Mouse (Mus musculus) liver, embryonic 14.5 days (tissue): ENCODE measurements around the gene Cited4. TPM values are rescaled to one million over a fixed set of nuclear protein-coding genes. Genes with fewer than 3 reads are reported as not detected.
A peak's percentile ranks its signal among the peaks of the same experiment; 100 is the strongest.

ENCODE experiments used
- ATAC-seq: fragments of 200-750 bp; cut with Nextera tagmentation; 2 replicates; pipeline ENCODE4 v1.8.0; 2017; ENCODE audit warnings: moderate number of reproducible peaks, mild to moderate bottlenecking, moderate library complexity; ENCODE audit not compliant: insufficient read depth
- DNase-seq, 3 experiments: peaks; one replicate each; pipeline ENCODE4 v3.0.0-alpha.2; 2012 to 2013; ENCODE audit warnings: low read depth in 3 of 3, low spot score in 3 of 3
- H3K27ac ChIP-seq: fragments of 300-500 bp; sonication (generic); 2 replicates; pipeline ENCODE4 v1.5.1; 2014; ENCODE audit warnings: moderate library complexity, mild to moderate bottlenecking, control low read depth, inconsistent platforms
- H3K27me3 ChIP-seq: fragments of 300-500 bp; sonication (generic); 2 replicates; pipeline ENCODE4 v1.6.1; 2014; ENCODE audit warnings: mild to moderate bottlenecking, low read length, moderate library complexity; ENCODE audit not compliant: control insufficient read depth, insufficient read depth
- H3K36me3 ChIP-seq: fragments of 300-500 bp; sonication (generic); replicated peaks from 2 replicates; pipeline ENCODE4 v1.6.1; 2014; ENCODE audit warnings: low read depth; ENCODE audit not compliant: control insufficient read depth, insufficient read depth
- H3K4me1 ChIP-seq, 2 experiments: fragments of 200-500 bp in 1 of 2; fragments of 300-500 bp in 1 of 2; sonication (generic) in 1 of 2; replicated peaks; 2 replicates each; pipeline ENCODE4 v1.6.1; 2012 to 2014; ENCODE audit warnings: antibody characterized with exemption in 1 of 2, inconsistent platforms in 1 of 2, low read length in 1 of 2; ENCODE audit not compliant: control insufficient read depth in 2 of 2, insufficient read depth in 2 of 2
- H3K4me2 ChIP-seq: fragments of 300-500 bp; sonication (generic); 2 replicates; pipeline ENCODE4 v1.6.1; 2014; ENCODE audit warnings: low read depth, mild to moderate bottlenecking, control low read depth, moderate library complexity
- H3K4me3 ChIP-seq, 2 experiments: fragments of 200-500 bp in 1 of 2; fragments of 300-500 bp in 1 of 2; sonication (generic) in 1 of 2; 2 replicates each; pipeline ENCODE4 v1.5.1; 2012 to 2014; ENCODE audit warnings: low read depth in 2 of 2, low read length in 2 of 2, mild to moderate bottlenecking in 2 of 2, control low read depth in 1 of 2, inconsistent platforms in 1 of 2, moderate library complexity in 1 of 2; ENCODE audit not compliant: insufficient read depth in 1 of 2
- H3K9ac ChIP-seq: fragments of 300-500 bp; sonication (generic); replicated peaks from 2 replicates; pipeline ENCODE4 v1.6.1; 2014; ENCODE audit warnings: mild to moderate bottlenecking, control low read depth, moderate library complexity
- H3K9me3 ChIP-seq: fragments of 300-500 bp; sonication (generic); 2 replicates; pipeline ENCODE4 v1.6.1; 2016; ENCODE audit warnings: low read length, mixed read lengths; ENCODE audit not compliant: control insufficient read depth
- CTCF ChIP-seq: IDR thresholded peaks from 2 replicates; pipeline ENCODE4 v1.5.1; 2016; ENCODE audit warnings: antibody characterized with exemption, low read depth, control low read depth
- EP300 ChIP-seq: IDR thresholded peaks from 2 replicates; pipeline ENCODE4 v1.6.1; 2016; ENCODE audit warnings: antibody characterized with exemption, low read depth
- WGBS: fragments of 180-500 bp; shearing (Covaris S2); extraction: QIAGEN DNeasy Blood & Tissue Kit; methylation state at CpG from one replicate; pipeline ENCODE4 v1.1.7; 2014; ENCODE audit not compliant: insufficient replicate concordance; 5-methylcytosine and 5-hydroxymethylcytosine counted together
- polyA plus RNA-seq, 2 experiments: library from polyadenylated mRNA; depleted of rRNA in 1 of 2; stranded (reverse) in 1 of 2; unstranded in 1 of 2; fragments of >200 nt; fragmentation: Nextera tagmentation in 1 of 2; extraction: Ambion mirVana in 1 of 2; gene quantifications; 2 replicates each; pipeline versions ENCODE4 v1.2.1 to v1.2.3; 2012 to 2014

Cited4 gene
- polyA plus RNA-seq, 2 experiments, result 76.6 to 79.1 TPM

GRCm38 (mm10) chr4:120660485-120660884 is 5.9 kb upstream of the Cited4 start:
- DNase-seq (no peak), ATAC-seq (no peak)
- Histone ChIP-seq H3K27me3 (no peaks in the 10 kb centered on the region), H3K9ac (no peak overlapping the region), H3K4me3 (no peak overlapping the region), H3K4me1 (peaks cover 27 to 28% of the 10 kb centered on the region in 2 experiments), H3K36me3 (no peaks in the 10 kb centered on the region), H3K4me2 (no peak overlapping the region), H3K27ac (no peak overlapping the region), H3K9me3 (no peaks in the 10 kb centered on the region)
- TF ChIP-seq CTCF, result no peak
- no peak for TF ChIP-seq EP300
- 55% methylated on average over 4 of the region's 4 CpGs for WGBS

- WGBS, result 13% methylated on average over 2 of the region's 2 CpGs
- peak overlapping the region; percentile 77 for H3K27ac ChIP-seq
- H3K9ac ChIP-seq, result peak overlapping the region; percentile 42
- peak overlapping the region; percentile 93 for H3K4me2 ChIP-seq
- peaks cover 42 to 51% of the 10 kb centered on the region in 2 experiments for H3K4me1 ChIP-seq
- no peak overlapping the region for H3K4me3 ChIP-seq
- H3K27me3 ChIP-seq, result no peaks in the 10 kb centered on the region
- DNase-seq (no peak), ATAC-seq (no peak)
- H3K36me3 ChIP-seq, result no peaks in the 10 kb centered on the region
- TF ChIP-seq CTCF, result no peak
- no peaks in the 10 kb centered on the region for H3K9me3 ChIP-seq
These were observed 1.8 kb upstream of the Cited4 start for GRCm38 (mm10) chr4:120664601-120665000.

- peaks cover 42 to 54% of the 10 kb centered on the region in 2 experiments for H3K4me1 ChIP-seq
These were observed 1.1 kb upstream of the Cited4 start for GRCm38 (mm10) chr4:120665144-120665700.

GRCm38 (mm10) chr4:120665782-120666181 is 590 bp upstream of the Cited4 start:
- 41% methylated on average over 7 of the region's 7 CpGs for WGBS
- Histone ChIP-seq H3K9ac (peak overlapping the region; percentile 56), H3K4me3 (peak overlapping the region; percentile 5 to 26; a peak in 3 of 4 replicates), H3K4me1 (peaks cover 48 to 60% of the 10 kb centered on the region in 2 experiments), H3K36me3 (no peaks in the 10 kb centered on the region), H3K27me3 (no peaks in the 10 kb centered on the region), H3K9me3 (no peaks in the 10 kb centered on the region), H3K27ac (peak overlapping the region; percentile 77), H3K4me2 (peak overlapping the region; percentile 93)
- DNase-seq, result no peak
- TF ChIP-seq CTCF (no peak), EP300 (no peak)
- ATAC-seq, result no peak

More at GRCm38 (mm10) chr4:120665144-120665700, 1.1 kb upstream of the Cited4 start:
- peak overlapping the region; percentile 77 for H3K27ac ChIP-seq
- no peaks in the 10 kb centered on the region for H3K9me3 ChIP-seq
- H3K27me3 ChIP-seq, result no peaks in the 10 kb centered on the region
- WGBS, result 7% methylated on average over 4 of the region's 4 CpGs
- TF ChIP-seq CTCF (no peak), EP300 (peak; percentile 92)
- peak overlapping the region; percentile 42 for H3K9ac ChIP-seq
- ATAC-seq (peak; percentile 70), DNase-seq (peak; percentile 75 to 84 (median 79))
- peak overlapping the region; percentile 93 for H3K4me2 ChIP-seq
- H3K4me3 ChIP-seq, result peak overlapping the region; percentile 0 to 7; a peak in 1 of 4 replicates
- H3K36me3 ChIP-seq, result no peaks in the 10 kb centered on the region

GRCm38 (mm10) chr4:120667045-120667501 is 701 bp downstream of the Cited4 start:
- DNase-seq (no peak), ATAC-seq (peak; percentile 24)
- peak overlapping the region; percentile 97 for H3K9ac ChIP-seq
- peak overlapping the region; percentile 85 for H3K27ac ChIP-seq
- H3K27me3 ChIP-seq, result no peaks in the 10 kb centered on the region
- H3K9me3 ChIP-seq, result no peaks in the 10 kb centered on the region
- H3K36me3 ChIP-seq, result no peaks in the 10 kb centered on the region
- under 1% methylated on average over 50 of the region's 50 CpGs for WGBS
- peak overlapping the region; percentile 93 for H3K4me2 ChIP-seq
- peak overlapping the region; percentile 73 to 96 for H3K4me3 ChIP-seq
- peaks cover 46 to 61% of the 10 kb centered on the region in 2 experiments for H3K4me1 ChIP-seq
- TF ChIP-seq EP300 (no peak), CTCF (no peak)
